Mouse (Mus musculus) small intestine, adult 2 months (tissue): Measurements from ENCODE around the gene Lmod3. TPM values are rescaled to one million over a fixed set of nuclear protein-coding genes. Genes with fewer than 3 reads are reported as not detected.
A peak's percentile ranks its signal among the peaks of the same experiment; 100 is the strongest.

Source experiments
- H3K27ac ChIP-seq: fragments of 200-500 bp; 2 replicates; pipeline ENCODE4 v1.5.1; 2012; ENCODE audit warnings: low read depth, low read length, control low read depth, inconsistent platforms; ENCODE audit not compliant: insufficient read depth
- H3K27me3 ChIP-seq: fragments of 200-500 bp; 2 replicates; pipeline ENCODE4 v1.6.1; 2012; ENCODE audit warnings: mild to moderate bottlenecking, moderate library complexity, low read length, inconsistent platforms; ENCODE audit not compliant: control insufficient read depth, insufficient read depth
- H3K36me3 ChIP-seq: fragments of 200-500 bp; 2 replicates; pipeline ENCODE4 v1.6.1; 2012; ENCODE audit warnings: mild to moderate bottlenecking, low read length, control low read depth, inconsistent platforms; ENCODE audit not compliant: control insufficient read depth, insufficient read depth
- H3K4me1 ChIP-seq: fragments of 200-500 bp; 2 replicates; pipeline ENCODE4 v1.6.1; 2012; ENCODE audit warnings: low read length, inconsistent platforms, mixed read lengths; ENCODE audit not compliant: control insufficient read depth, insufficient read depth, insufficient read length
- H3K4me3 ChIP-seq: fragments of 200-500 bp; 2 replicates; pipeline ENCODE4 v1.5.1; 2012; ENCODE audit warnings: low read depth, mild to moderate bottlenecking, control low read depth, inconsistent platforms, low read length, moderate library complexity
- CTCF ChIP-seq: fragments of 200-500 bp; IDR thresholded peaks from 2 replicates; pipeline ENCODE4 v1.5.1; 2012; ENCODE audit warnings: low read depth, mild to moderate bottlenecking, control low read depth, inconsistent platforms, low read length, moderate library complexity, mixed read lengths; ENCODE audit not compliant: insufficient replicate concordance, insufficient read length; ENCODE audit errors: extremely low read depth
- POLR2A ChIP-seq: fragments of 200-500 bp; IDR thresholded peaks from 2 replicates; pipeline ENCODE4 v1.6.1; 2012; ENCODE audit warnings: low read depth, mild to moderate bottlenecking, control low read depth, inconsistent platforms, low read length, moderate library complexity
- WGBS: fragments of 180-500 bp; shearing (Covaris S2); methylation state at CpG from one replicate; pipeline ENCODE4 v1.1.7; 2018; 5-methylcytosine and 5-hydroxymethylcytosine counted together
- polyA plus RNA-seq: library from polyadenylated mRNA; depleted of rRNA; stranded (reverse); fragments of >200 nt; gene quantifications from 2 replicates; pipeline ENCODE4 v1.2.3, GENCODE M21; 2012

Gene Lmod3
- polyA plus RNA-seq, 1 experiment = not detected

DNA sequence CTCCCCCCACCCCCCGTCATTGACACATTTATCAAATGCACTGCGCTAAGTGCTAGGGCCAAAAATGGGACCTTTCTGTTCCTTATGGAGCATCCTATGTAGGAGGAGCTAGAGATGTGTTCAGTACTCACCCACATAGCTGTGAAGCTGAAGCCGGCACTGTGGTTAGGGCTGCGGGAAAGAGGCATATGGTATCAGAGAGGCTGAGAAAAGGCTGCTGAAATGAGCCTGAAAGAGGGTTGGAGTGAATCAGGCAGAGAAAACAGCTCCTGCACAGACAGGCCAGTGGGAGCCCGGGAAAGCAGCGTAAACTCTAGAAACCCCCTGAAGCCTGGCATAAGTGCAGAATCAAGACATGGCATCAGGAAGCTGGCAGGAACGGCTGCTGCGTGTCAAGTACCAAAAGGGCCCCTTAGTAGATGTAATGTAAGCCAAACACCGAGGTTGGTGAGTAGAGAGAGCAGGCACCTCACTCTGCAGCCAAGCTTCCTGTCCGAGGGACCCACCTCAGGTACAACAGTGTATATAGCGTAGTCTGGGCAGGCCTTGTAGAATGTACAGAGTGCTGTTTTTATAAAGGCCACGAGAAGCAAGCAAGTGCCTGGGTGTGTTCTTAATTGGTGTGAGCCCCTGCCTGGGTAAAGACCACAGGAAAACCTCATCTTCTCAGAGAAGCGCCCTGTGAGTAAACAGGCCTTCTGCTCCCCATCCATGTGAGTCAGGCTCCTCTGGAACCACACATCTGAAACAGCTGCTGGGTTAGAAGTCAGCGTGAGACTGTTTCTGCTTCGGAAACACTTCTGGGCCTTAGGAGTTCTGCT, 31.1 kb downstream of the Lmod3 start:
- TF ChIP-seq POLR2A = no peak
- TF ChIP-seq CTCF = no peak
- H3K27ac ChIP-seq = peak overlapping the region; percentile 60; the same call in 1 of the 2 replicates
- H3K36me3 ChIP-seq = peaks cover 4% of the 10 kb centered on the region
- 74% methylated on average over 15 of the region's 15 CpGs for WGBS
- H3K4me1 ChIP-seq = peaks cover 11% of the 10 kb centered on the region; the same call in 1 of the 2 replicates
- no peak overlapping the region for H3K4me3 ChIP-seq
- H3K27me3 ChIP-seq = no peaks in the 10 kb centered on the region

DNA sequence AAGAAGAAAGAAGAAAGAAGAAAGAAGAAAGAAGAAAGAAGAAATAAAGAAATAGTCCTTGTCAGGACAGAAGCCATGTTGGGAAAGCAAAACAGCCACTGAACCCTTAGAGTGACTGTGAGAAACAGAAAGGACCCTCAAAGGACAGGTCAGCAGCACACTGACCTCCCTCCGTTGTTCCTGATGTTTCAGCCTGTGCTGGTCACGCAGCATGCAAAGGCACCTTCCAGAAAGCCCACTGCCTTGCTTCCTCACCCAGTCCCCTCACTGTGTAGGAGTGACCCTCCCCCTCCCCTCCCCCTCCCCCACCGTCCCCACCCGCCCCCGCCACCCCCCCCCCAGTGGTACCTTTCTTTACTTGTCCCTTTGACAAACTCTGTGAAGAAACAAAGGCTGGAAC, 31.9 kb downstream of the Lmod3 start:
- H3K4me3 ChIP-seq = no peak overlapping the region
- TF ChIP-seq CTCF = no peak
- no peak for TF ChIP-seq POLR2A
- no peak overlapping the region for H3K27ac ChIP-seq
- H3K27me3 ChIP-seq = no peaks in the 10 kb centered on the region
- H3K4me1 ChIP-seq = peaks cover 11% of the 10 kb centered on the region; the same call in 1 of the 2 replicates
- peaks cover 2% of the 10 kb centered on the region for H3K36me3 ChIP-seq
- 79% methylated on average over 4 of the region's 5 CpGs for WGBS

DNA sequence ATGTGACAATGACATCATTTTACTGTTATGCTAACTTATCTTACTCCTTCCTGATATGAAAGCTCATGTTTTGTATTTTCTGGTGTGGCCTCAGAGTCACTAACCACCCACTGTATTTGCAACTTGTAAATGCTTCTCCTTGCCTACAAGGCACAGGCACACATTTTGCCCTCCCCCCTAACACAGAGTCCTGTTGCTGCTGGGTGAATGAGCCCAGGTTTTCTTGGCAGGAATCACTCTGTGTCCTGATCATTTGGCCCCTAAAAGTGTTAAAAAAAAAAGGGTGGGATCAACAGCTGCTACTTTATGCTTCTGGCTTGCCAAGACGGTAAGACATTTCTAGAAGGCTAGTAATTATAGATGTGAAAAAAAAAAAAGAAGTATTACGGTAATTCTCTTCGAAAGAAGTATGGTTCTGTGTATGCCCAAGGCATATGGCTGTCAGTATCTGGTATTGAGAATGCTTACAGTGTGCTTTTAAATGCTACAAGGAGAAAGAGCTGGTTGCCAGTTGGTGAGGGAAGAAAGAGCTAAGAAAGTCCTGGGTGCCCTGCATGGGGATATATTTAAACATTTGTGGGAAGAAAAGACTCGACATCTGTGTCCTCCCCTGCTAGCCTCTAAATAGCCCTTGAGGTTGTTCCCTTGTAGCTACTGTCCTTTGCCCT, 36.3 kb downstream of the Lmod3 start:
- Histone ChIP-seq H3K4me1 (peaks cover 6% of the 10 kb centered on the region; the same call in 1 of the 2 replicates), H3K27me3 (no peaks in the 10 kb centered on the region), H3K36me3 (no peaks in the 10 kb centered on the region), H3K4me3 (no peak overlapping the region), H3K27ac (no peak overlapping the region)
- WGBS = 58% methylated on average over 4 of the region's 4 CpGs
- TF ChIP-seq POLR2A (no peak), CTCF (no peak)

DNA sequence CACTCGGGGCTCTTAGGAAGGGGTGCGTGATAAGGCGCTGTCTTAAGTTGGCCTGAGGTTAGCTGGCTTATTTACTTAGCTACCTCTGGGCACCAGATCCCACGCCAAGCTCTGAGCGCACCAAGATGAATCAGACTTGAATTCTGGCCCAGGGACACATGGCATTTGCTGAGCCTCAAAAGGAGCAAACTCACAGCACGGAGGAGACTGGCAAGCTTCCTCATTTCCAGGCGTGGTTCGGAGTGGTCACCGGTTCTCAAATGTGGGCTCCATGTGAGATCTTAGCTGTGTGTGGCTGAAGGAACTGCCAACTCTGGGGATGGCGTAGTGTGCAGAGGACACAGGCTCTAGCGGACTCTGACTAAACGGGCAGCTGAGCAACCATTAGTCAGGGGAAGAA, 40.6 kb downstream of the Lmod3 start:
- peaks cover 6% of the 10 kb centered on the region; the same call in 1 of the 2 replicates for H3K4me1 ChIP-seq
- 25% methylated on average over 12 of the region's 12 CpGs for WGBS
- no peak for TF ChIP-seq POLR2A
- no peak for TF ChIP-seq CTCF
- H3K4me3 ChIP-seq = peak overlapping the region; percentile 49
- 0 out of 2 replicates have a peak overlapping the region, but pooled peaks have one; percentile 4 for H3K27ac ChIP-seq
- no peaks in the 10 kb centered on the region for H3K27me3 ChIP-seq
- no peaks in the 10 kb centered on the region for H3K36me3 ChIP-seq

DNA sequence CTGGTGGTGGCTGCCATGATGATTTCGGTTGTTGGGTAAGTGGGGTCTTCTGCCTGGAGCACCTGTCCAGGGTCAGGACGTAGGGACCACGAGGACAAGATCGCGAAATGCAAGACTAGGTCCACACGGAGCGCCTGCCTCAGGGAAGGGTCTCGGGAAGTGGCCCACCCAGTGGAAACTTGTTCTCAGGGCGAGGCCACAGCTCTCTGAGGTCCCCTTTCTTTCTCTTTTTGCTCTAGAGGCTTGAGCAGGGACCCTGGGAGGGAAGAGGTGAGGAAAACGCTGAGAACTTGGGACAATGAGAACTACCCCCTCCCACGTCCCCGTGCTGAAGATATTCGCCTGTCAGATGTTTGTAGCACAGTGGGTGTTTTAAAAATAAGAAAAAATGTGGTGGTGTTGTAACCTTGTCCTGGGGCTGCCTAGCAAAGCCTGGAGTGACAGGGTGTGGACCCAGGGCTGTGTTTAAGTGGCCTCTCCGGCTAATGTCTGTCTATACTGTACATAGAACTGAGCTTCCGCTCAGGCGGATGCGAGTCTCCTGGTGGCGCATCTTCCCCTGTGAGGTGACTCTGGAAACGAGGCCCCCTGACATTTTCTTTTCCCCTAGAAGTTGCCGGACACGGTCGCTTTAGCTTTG, 41.5 kb downstream of the Lmod3 start:
- H3K36me3 ChIP-seq = no peaks in the 10 kb centered on the region
- peak overlapping the region; percentile 74 for H3K27ac ChIP-seq
- peak; percentile 17; the same call in 1 of the 2 replicates for TF ChIP-seq CTCF
- TF ChIP-seq POLR2A = 0 out of 2 replicates have a peak, but pooled peaks have one; percentile 2
- peak overlapping the region; percentile 93 for H3K4me3 ChIP-seq
- 1% methylated on average over 22 of the region's 22 CpGs for WGBS
- H3K27me3 ChIP-seq = no peaks in the 10 kb centered on the region
- H3K4me1 ChIP-seq = peaks cover 6% of the 10 kb centered on the region; the same call in 1 of the 2 replicates

DNA sequence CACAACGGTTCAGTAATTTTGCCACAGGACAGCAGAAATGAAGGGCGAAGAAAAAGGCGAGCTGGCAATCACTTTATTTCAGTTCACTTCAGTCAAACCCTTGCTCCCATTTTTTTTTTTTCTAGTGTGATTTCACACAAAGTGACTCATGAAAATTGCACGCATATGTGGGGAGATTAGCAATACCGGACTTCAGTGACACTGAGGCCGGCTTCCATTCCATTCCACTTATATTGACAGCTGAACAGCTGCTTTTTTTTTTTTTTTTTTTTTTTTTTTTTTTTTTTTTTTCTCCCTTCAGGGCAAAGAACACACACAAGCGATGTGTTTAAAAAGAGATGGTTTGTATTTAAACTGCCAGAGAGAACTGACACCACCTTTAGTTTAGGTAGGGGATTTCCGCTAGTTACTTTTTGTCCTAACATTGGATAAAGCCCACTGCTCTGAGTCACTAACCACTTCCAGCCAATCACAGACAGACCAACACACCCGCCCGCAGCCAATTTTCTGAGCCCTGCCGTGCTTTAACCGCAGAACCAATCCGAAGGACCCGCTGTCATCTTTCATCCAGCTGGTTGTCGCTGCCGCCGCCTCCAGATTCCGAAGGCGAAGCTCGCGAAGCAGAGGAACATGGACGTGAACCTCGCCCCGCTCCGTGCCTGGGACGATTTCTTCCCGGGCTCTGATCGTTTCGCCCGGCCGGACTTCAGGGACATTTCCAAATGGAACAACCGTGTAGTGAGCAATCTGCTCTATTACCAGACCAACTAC, 42.2 kb downstream of the Lmod3 start, which contains the start of gene Arl6ip5:
TSS of gene Arl6ip5 (plus strand) at position 499 of the 771 bp plus-strand sequence.
- Histone ChIP-seq H3K4me1 (peaks cover 6% of the 10 kb centered on the region; the same call in 1 of the 2 replicates), H3K27me3 (no peaks in the 10 kb centered on the region), H3K36me3 (no peaks in the 10 kb centered on the region), H3K4me3 (peak within 1 kb of the TSS; percentile 93), H3K27ac (peak within 1 kb of the TSS; percentile 74)
- TF ChIP-seq POLR2A (peak; percentile 72), CTCF (no peak)
- 5% methylated on average over 32 of the region's 32 CpGs for WGBS
